ENCODE assay signal across 25 mouse cellular contexts in genomic region chr1:191609578-191609977, GRCm38 (mm10). TPM values are rescaled to one million over a fixed set of nuclear protein-coding genes. Genes with fewer than 3 reads are reported as not detected.
DNase-seq lines count a peak whose midpoint lies in the region; ATAC-seq and TF ChIP-seq lines count a peak whose summit lies in the region.
"Had no signal": no experiment of that assay in that cellular context is flagged by ENCODE, and none has a peak within 500 bp of the region (broad histone marks: within the 10 kb centered on the region; RNA-seq: fewer than 3 reads in every experiment).

No protein-coding gene starts in this region.

- H3K4me1 ChIP-seq in midbrain, embryonic 14.5 days (ENCODE audit: control insufficient read depth, insufficient read depth, low read length) = no peaks in the 10 kb centered on the region
- H3K4me1 ChIP-seq: embryonic facial prominence, embryonic 12.5 days; embryonic facial prominence, embryonic 15.5 days; hindbrain, embryonic 12.5 days; hindbrain, embryonic 15.5 days had no signal

- WGBS in midbrain, embryonic 14.5 days = 93% methylated on average over 1 of the region's 1 CpGs

- no peak for DNase-seq in left cerebral cortex, adult 2 months (ENCODE audit: extremely low spot score in 1 of 2, low spot score in 2 of 2)
- no peak for DNase-seq in left cerebral cortex, adult 11 months (ENCODE audit: low spot score)
- peak; percentile 58 for DNase-seq in induced T-regulatory cell, adult 2 months (ENCODE audit: low read depth)
- DNase-seq in splenic B cell, adult 2 months (ENCODE audit: low read depth, low spot score) = peak; percentile 52
- no peak for DNase-seq in lung, postnatal 4 days
- no peak for DNase-seq in midbrain, embryonic 14.5 days
- DNase-seq in urinary bladder, postnatal 14 days (ENCODE audit: low spot score) = no peak
- DNase-seq: adrenal gland, adult 2 months; adrenal gland, postnatal 14 days; cerebellum, adult 11 months; cerebellum, adult 2 months; cerebellum, adult 9-11 months; cerebellum, postnatal 25 days; forebrain, postnatal 0 days; gastrocnemius, adult 2 months; gastrocnemius, postnatal 14 days; heart, adult 2 months had no signal

- no peaks in the 10 kb centered on the region for H3K27me3 ChIP-seq in splenic B cell, adult 2 months (ENCODE audit: control insufficient read depth, insufficient read depth, low read length, poor library complexity, severe bottlenecking)
- no peaks in the 10 kb centered on the region for H3K27me3 ChIP-seq in midbrain, embryonic 14.5 days (ENCODE audit: control insufficient read depth, insufficient read depth, low read length)
- H3K27me3 ChIP-seq: embryonic facial prominence, embryonic 12.5 days; embryonic facial prominence, embryonic 15.5 days; hindbrain, embryonic 12.5 days; hindbrain, embryonic 15.5 days had no signal

- no peak overlapping the region for H3K4me2 ChIP-seq in midbrain, embryonic 14.5 days (ENCODE audit: low read length)
- H3K4me2 ChIP-seq: embryonic facial prominence, embryonic 12.5 days; embryonic facial prominence, embryonic 15.5 days; heart, embryonic 11.5 days; hindbrain, embryonic 12.5 days; hindbrain, embryonic 15.5 days had no signal

- intact Hi-C loops in left cerebral cortex, adult 2 months (cut with DNase I) = no loop called here

- H3K4me3 ChIP-seq in left cerebral cortex, adult 2 months = no peak overlapping the region
- no peak overlapping the region for H3K4me3 ChIP-seq in midbrain, embryonic 14.5 days (replicated peaks; ENCODE audit: low read depth, low read length)
- H3K4me3 ChIP-seq: embryonic facial prominence, embryonic 12.5 days; embryonic facial prominence, embryonic 15.5 days; gastrocnemius, adult 2 months; heart, adult 2 months; hindbrain, embryonic 12.5 days; hindbrain, embryonic 15.5 days had no signal

- H3K9me3 ChIP-seq in midbrain, embryonic 14.5 days (ENCODE audit: control insufficient read depth, low read length) = no peaks in the 10 kb centered on the region
- H3K9me3 ChIP-seq: embryonic facial prominence, embryonic 12.5 days; embryonic facial prominence, embryonic 15.5 days; hindbrain, embryonic 12.5 days; hindbrain, embryonic 15.5 days had no signal

- peak overlapping the region; percentile 6; the same call in 1 of the 2 replicates for H3K27ac ChIP-seq in left cerebral cortex, adult 2 months
- H3K27ac ChIP-seq in midbrain, embryonic 14.5 days (replicated peaks; ENCODE audit: low read depth, low read length) = no peak overlapping the region
- H3K27ac ChIP-seq: embryonic facial prominence, embryonic 12.5 days; embryonic facial prominence, embryonic 15.5 days; gastrocnemius, adult 2 months; heart, adult 2 months; hindbrain, embryonic 12.5 days; hindbrain, embryonic 15.5 days had no signal

- TF ChIP-seq CTCF in left cerebral cortex, adult 2 months (IDR thresholded peaks at IDR 0.05) = no peak

- no peak overlapping the region for H3K9ac ChIP-seq in midbrain, embryonic 14.5 days (replicated peaks; ENCODE audit: low read length)
- H3K9ac ChIP-seq: embryonic facial prominence, embryonic 12.5 days; embryonic facial prominence, embryonic 15.5 days; forebrain, postnatal 0 days; hindbrain, embryonic 12.5 days; hindbrain, embryonic 15.5 days had no signal

- H3K36me3 ChIP-seq in splenic B cell, adult 2 months (ENCODE audit: control insufficient read depth, insufficient read depth, low read length, poor library complexity, severe bottlenecking) = peaks cover 9% of the 10 kb centered on the region
- peaks cover 96% of the 10 kb centered on the region for H3K36me3 ChIP-seq in midbrain, embryonic 14.5 days (ENCODE audit: control insufficient read depth, insufficient read depth, low read length)

- ATAC-seq in CD4-positive, CD25-positive, alpha-beta regulatory T cell, adult 4 months = peak; percentile 96
- ATAC-seq in midbrain, embryonic 14.5 days (ENCODE audit: low FRiP score, low TSS enrichment) = no peak
- ATAC-seq: forebrain, embryonic 14.5 days; forebrain, postnatal 0 days; intestine, embryonic 16.5 days had no signal

RNA-seq across cellular contexts. Expression of gene Ints7, which starts 34.1 kb away (rescaled TPM):
- total RNA-seq in left cerebral cortex, adult 2 months (2021) = 10 to 100 TPM; 32.7 to 34.9 TPM
- 10 to 100 TPM; 36.7 to 50.6 TPM for polyA plus RNA-seq in CD4-positive, CD25-positive, alpha-beta regulatory T cell, adult 4 months (2017; shearing (Covaris generic))
- 32.0 and 43.6 TPM in 2 replicates for polyA plus RNA-seq in midbrain, embryonic 14.5 days (2014; fragmentation: Nextera tagmentation; extraction: Ambion mirVana)

RNA-seq across cellular contexts. Expression of gene Dtl, which starts 34.2 kb away (rescaled TPM):
- total RNA-seq in left cerebral cortex, adult 2 months (2021) = 1 to 10 TPM; 6.9 to 8.1 TPM
- polyA plus RNA-seq in CD4-positive, CD25-positive, alpha-beta regulatory T cell, adult 4 months (2017; shearing (Covaris generic)) = 1 to 10 TPM; 7.1 to 9.9 TPM
- 4.8 and 10.4 TPM in 2 replicates for polyA plus RNA-seq in midbrain, embryonic 14.5 days (2014; fragmentation: Nextera tagmentation; extraction: Ambion mirVana)

Comparison
In these comparisons a context has a peak if more than half of its experiments do, and no peak if none do; other contexts are left out.
1. DNase-seq: peak in induced T-regulatory cell, adult 2 months (single experiment) and splenic B cell, adult 2 months (single experiment); none in left cerebral cortex, adult 2 months (0 of 2), left cerebral cortex, adult 11 months (single experiment), lung, postnatal 4 days (0 of 2), midbrain, embryonic 14.5 days (single experiment) and urinary bladder, postnatal 14 days (single experiment).